Mouse (Mus musculus) lung, adult 2 months (tissue): ENCODE results near the gene H2-M10.2.

Experiments
- CTCF ChIP-seq: fragments of 200-500 bp; IDR thresholded peaks from 2 replicates; pipeline ENCODE4 v1.5.1; 2011; ENCODE audit warnings: mild to moderate bottlenecking, low read length, control low read depth; ENCODE audit not compliant: insufficient read depth
- POLR2A ChIP-seq: fragments of 200-500 bp; IDR thresholded peaks from 2 replicates; pipeline ENCODE4 v1.6.1; 2011; ENCODE audit warnings: low read depth, mild to moderate bottlenecking, control low read depth, low read length, borderline replicate concordance; ENCODE audit errors: extremely low read depth

DNA sequence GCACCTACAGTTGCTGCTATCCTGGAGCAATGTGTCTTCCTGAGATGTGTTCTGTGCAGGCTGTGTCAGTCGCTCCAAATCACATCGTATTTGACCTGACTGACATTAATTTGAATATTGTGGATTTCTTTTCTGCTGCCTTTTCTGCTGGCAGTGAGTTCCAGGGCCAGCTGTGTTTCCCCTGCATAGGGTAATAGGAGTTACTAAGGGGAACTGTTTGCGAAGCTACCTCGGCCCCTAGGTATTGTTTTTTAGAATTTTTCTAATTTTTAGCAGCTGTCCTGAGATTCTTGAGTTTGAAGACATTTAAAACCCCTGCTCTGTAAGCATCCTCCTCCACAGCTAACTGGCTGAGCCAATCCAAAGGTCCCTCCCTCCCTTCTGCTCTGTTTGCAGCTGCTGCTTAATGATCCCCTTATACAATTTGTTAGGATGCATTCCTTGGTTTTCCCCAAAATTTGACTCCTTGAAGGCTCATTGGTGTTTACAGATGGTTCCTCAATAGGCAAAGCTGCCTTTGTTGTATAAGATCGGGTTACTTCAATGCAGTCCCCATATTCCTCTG lies 29.5 kb upstream of the H2-M10.2 start:
- TF ChIP-seq CTCF: no peak
- TF ChIP-seq POLR2A: no peak
